Mouse (Mus musculus) frontal cortex, postnatal 14 days (tissue): Measurements from ENCODE around the gene Myh6.
"Not testable (repeated sequence)": the region's sequence is repeated elsewhere in the genome, so short reads cannot be mapped to it uniquely, and the experiment has no call there.

ENCODE experiments used
- DNase-seq, 2 experiments: peaks; one replicate each; pipeline ENCODE4 v3.0.0; 2022; ENCODE audit warnings: low spot score in 2 of 2

The Myh6 gene

DNA sequence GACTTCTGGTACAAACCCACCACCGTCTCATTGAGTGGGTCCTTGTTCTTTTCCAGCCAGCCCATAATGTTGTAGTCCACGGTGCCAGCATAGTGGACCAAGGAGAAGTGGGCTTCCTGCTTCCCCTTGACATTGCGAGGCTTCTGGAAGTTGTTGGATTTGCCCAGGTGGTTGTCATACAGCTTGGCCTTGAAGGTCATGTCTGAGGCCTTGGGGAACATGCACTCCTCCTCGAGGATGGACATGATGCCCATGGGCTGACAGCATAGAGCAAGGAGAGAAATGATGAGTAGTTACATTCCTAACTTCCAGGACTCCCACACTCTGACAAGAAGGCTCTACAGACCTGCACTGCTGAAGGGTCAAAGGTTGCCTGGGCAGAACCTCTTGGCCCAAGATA lies 8.2 kb downstream of the Myh6 start:
- DNase-seq, result no peak

DNA sequence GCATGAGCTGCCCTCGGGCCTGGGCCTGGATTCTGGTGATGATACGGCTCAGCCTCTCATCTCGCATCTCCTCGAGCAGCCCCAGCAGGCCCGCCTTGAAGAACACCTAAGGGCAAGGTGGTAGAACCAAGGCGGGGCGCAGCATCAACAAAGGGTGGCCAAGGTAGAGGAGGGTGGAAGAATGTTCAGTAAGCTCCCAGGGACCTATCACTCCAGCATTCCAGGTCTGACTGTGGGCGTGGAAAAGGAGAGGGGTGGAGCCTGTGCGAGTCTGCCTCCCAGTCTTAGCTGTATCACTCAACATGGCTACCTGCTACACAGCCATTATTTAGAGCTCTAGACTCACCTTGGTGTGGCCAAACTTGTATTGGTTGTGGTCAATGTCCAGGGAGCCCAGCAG lies 10.2 kb downstream of the Myh6 start:
- DNase-seq, result no peak

DNA sequence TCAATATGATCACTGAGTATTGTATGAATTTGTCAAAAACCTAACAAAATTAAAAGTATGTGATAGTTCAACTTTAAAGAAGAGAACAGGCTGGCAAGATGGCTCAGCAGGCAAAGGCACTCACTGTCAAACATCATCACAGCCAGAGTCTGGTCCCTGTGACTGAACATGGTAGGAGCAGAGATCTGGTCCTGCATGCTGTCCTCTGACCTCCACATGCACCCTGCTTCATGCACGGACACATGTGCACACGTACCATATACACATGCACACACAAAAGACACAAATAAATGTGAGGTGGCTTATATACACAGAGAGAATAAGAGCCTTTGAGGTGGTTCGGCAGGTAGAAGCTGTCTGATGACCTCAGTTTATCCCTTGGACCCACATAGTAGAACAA lies 11.2 kb downstream of the Myh6 start:
- DNase-seq, result no peak

DNA sequence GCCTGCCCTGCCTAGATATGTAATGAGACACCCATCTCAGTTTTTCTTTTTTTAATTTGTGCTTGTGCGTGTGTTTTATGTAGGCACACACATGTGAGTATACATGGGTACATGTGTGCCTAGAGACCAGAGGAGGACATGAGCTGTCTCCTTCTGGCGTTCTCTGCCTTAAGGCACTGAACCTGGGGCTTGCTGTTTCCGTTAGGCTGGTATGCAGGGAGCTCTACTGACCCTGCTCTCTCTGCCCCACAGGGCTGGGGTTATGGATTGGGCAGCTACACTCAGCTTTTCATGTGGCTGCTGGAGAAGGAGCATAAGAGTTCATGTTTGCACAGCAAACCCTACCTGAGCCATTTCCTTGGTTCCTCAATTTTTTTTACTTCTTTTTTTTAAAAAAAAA lies 12.3 kb downstream of the Myh6 start:
- no peak for DNase-seq

DNA sequence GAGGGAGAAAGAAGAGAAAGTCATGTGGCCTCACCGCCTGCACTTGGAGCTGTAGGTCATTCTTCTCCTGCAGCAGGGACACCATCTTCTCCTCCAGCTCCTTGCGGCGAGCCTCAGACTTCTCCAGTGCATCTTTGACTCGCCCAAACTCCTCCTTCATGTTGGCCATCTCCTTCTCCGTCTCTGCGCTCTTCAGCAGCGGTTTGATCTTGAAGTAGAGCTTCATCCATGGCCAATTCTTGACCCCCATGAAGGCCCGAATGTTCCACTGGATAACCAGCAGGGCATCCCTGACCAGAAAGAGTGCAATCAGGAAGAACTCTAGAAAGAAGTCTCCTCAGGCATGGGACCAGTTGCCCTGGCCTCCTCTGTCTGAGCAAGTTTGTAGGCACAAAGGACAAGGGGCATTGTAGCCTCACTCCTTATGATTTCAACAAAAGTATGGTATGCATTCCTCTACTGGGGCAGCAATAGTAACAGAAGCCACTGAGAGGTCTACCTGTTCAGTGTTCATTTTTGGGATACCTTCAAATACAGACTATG lies 13.0 kb downstream of the Myh6 start:
- DNase-seq, result no peak

DNA sequence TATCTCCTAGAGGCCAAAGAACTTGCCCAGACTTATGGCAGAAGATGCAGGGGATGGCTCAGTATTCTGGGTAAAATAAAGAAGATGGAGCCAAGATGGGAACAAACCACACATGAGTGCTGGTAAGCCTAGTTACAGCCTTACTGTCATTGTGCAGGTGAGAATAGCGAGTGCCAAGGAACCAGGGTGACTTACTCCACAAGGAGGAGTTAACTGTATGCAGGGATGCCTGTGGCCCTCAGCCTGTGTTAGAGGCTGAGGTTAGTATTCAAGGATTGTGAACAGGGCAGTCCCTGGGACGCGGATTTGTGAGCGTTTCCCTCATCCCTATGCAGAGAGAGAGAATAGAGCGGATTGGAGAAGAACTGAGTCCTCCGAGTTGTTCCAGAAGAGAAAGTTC lies 15.1 kb downstream of the Myh6 start:
- DNase-seq, result no peak

DNA sequence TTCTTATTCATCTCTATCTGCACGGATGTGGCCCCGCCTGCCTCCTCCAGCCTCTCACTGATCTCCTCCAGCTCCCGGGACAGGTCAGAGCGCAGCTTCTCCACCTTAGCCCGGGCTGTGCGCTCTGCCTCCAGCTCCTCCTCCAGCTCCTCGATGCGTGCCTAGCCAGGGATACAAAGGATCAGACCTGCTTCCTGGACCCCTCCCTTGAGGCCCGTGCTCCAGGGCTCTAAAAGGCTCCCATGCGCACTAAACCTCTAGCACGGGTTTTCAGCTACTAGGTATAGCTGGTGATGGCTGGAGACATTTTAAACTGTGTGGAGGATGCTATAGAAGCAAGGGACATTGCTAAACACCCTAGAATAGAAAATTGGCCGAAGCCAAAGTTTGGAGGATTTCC lies 16.2 kb downstream of the Myh6 start:
- DNase-seq, result no peak

DNA sequence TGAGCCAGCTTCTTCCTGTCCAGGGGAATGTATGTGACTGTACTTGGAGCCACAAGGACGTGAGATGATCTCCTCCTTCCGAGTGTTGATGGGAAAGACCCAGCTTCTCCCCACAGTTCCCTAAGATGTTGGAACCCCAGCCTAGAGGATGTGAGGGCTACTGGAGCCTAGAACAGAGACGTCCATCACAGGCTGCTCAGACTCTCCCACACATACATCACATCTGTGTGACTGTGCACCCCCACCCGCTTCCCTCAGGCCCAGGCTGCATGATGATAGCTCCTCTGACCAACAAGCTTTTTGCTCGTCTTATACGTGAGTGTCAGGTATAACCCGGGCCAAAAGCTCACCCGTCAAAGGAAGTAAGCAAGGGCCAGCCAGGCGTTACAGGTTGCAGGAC lies 17.9 kb downstream of the Myh6 start:
- no peak for DNase-seq

DNA sequence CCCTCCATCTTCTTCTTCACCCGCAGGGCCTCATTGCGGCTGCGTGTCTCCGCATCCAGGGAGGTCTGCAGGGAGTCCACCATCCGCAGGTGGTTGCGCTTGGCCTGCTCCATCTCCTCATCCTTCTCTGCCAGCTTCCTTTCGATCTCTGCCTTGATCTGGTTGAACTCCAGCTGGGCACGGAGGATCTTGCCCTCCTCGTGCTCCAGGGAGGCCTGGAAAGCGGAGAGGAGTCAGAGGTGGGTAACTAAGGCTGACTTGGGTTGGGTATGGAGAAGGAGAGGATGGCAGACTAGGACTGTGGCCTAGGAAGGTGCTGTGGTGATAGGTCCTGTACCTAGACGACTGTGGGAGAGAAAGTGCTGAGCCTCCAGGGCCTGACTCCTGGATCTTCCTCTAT lies 19.7 kb downstream of the Myh6 start:
- DNase-seq, result not testable (repeated sequence)

DNA sequence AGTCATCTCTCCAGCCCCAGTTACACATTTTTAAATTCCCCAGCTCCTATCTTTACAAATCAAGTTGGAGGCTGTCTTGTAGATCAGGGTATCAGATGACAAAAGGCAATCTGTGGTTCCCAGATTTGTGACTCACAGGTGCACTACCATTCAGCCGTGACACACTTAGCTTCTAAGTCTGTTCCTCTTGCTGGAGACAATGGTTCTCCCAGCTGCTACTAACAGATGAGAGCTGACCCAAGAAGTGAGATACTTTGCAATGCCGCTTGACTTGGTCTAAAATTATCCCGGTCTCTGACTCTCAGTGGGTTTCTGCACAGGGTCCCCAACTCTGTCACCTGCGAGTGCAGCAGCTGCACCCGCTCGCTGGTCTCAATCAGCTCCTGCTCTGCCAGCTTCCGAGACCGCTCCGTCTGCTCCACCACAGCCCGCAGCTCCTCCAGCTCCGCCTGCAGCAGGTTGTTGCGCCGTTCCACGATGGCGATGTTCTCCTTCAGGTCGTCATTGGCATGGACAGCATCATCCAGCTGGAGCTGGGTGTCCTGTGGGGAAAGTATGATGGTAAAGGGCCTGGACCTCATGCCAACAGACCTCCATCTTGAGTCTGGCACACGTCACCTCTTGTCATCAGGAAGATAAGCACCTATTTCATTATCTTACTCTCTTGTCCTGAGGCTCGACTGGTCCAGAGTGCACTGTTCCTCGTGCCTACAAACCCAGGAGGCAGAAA lies 20.6 kb downstream of the Myh6 start:
- DNase-seq, result no peak

DNA sequence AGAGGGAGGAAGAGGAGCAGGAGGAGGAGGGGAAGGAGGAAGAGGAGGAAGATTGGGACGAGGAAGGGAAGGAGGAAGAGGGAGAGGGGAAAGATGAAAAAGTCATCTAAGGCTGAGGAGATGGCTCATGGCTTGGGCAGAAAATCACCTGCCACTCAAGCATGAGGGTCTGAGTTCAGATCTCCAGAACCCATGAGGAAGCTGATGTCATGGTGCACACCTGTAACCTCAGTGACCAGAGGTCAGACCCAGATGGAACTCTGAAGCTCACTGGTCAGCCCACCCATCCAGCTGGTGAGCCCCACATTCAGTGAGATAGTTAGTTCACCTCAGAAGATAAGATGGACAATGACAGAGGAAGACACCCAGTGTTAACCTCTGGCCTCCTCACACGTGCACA lies 21.8 kb downstream of the Myh6 start:
- no peak for DNase-seq

DNA sequence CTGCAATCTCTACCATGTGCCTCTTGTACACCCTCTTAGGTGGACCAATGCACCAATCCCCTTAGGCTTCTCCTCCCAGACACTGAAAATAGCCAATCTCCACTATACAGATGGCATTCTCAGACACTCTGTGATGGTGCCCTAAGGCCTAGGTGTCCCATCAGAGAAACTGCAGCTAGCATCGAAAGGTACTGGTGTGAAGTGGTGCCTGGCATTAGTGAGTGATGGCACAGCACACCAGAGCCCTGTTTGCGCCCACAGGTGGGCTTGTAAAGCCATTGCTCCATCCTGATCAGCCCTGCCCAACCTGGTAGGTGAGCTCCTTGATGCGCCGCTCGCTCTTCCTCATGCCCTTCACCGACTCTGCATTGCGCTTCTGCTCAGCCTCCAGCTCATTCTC lies 22.8 kb downstream of the Myh6 start:
- no peak for DNase-seq

DNA sequence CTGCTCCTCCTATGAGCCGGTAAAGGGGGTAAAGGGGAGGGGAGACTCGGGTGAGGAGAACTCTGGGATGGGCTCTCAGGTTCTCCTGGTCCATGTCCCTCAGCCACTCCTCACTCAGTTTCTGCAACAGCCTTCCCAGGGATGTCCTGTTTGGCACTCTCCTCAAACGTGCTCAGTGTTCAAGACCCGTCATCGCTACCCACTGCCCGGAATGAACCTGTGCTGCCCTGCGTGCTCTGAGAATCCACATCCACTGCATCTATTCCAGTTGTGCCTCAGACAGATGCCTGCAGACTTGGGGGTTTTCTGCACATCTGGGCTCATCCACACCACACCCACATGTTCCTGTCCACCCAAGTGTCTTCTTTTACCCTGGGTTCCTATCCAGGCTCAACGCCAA lies 24.2 kb downstream of the Myh6 start:
- no peak for DNase-seq

DNA sequence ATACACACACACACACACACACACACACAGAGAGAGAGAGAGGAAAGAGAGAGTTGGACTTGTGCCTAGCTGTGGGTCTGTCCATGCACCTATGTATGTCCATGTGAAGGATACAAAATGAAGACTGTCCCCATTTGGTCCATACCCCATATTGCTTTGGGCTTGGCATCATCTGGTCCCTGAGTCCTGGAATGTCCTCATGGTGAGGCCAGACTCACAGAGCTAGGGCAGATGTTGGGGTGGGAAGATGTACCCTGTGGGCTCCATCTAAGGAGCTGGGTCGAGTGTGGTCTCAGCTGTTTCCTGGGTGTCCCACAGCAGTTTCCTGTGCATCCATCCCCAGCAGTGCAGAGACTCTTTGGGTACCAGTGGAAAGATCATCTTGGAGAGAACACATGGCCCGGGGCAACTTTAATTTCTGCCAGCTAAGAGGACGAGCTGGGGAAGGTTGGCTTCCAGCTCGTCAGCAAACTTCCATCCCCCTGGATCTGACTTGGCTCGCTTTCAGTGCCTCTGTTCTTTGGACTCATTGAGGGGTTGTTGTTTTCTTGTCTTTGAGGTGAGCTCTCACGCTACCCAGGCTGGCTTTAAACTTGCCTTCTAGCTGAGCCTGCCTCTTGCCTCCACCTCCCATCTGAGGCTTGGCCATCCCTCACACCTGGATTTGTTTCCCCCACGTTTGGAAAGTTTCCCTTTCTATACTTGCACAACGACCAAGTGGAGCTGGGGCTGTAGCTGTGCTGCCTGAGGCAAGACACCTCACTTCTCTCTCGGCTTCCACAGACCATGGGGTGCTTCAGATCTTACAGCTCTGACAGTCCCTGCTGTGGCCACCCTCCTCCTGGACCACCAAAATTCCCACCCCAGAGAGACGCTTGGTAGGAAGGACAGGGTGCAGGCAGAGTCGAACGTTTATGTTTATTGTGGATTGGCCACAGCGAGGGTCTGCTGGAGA lies 25.4 kb downstream of the Myh6 start:
- DNase-seq, result no peak

DNA sequence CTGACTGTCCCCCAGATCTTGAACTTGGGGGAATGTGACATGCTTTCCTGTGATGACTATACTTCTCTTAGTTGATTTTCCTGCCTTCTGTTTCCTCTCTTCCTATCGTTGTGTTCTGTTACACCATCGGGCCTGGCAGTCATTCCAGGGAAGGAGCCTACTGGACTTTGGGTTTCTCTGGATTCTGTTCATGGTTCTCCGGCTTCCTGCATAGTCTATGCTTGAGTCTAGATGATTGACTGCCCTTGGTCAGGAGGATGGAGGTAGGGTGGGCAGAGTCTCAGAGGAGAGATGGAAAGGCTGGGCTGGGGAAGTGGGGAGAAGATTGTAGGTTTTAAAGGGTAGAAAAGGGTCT lies 26.6 kb downstream of the Myh6 start:
- DNase-seq, result no peak

DNA sequence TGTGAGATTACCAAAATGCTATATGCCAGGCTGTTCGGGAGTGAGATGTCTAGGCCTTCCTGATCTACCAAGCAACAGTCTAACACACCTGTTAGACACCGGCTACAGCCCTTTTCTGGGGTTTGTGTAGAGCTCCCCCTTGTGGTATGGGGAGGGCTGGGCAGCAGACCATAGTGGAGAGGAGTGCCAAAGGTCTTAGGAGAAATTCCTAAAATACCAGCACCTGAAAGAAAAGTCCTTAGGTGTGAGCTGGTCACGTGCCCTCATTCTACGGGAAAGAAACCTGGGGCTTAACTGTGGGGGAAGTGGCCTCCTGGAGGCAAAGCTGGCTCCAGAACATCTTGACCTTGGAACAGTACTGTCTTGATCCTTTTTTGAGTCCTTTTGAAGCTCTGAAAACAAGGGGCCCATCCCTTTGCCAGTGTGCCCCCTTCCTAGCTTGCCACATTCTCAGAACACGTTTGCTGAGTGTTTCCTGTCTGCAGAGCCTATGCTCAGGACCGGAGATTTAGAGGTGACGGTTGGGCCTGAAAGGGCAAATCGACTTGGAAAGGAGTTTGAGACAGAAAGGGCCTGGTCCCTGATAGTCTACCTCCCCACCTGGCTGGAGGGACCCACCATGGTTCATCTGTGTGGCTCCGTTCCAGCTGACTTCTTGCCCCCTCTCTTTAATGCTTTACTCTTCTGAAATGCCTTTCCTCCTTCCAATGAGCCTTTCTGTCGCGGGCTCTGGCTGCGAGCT lies 27.1 kb downstream of the Myh6 start:
- no peak for DNase-seq

DNA sequence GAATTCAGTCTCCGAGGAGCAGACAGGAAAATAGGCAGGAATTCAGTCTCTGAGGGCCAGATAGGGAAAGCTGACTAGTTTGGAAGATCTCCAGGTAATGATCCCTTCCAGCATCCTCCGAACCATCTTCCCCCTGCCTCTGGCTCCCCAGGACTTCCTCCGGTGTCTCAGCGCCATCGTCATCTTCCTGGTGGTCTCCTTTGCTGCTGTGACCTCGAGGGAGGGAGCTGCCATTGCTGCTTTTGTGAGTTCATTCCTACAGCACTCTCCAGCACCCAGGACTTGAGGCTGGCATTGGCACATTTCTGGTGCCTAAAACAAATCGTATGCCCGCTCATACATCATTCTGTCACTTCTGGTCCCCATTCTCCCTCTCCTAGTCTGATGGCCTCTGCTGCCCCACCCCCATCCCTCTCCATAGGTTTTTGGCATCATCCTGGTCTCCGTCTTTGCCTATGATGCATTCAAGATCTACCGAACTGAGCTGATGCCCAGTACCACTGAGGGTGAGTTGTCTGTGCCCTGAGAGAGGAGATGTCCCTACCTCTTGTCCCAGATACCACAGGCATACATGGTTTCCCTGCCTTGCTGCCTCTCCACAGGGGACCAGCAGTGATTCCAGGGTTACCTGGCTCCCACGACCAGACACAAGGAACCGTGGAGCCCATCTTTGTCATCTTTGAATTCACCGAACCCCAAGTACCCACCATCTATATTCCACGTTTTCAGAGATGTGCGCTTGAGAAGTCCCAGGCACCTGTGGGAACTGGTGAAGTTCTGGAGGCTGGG lies 28.1 kb downstream of the Myh6 start:
- no peak for DNase-seq

DNA sequence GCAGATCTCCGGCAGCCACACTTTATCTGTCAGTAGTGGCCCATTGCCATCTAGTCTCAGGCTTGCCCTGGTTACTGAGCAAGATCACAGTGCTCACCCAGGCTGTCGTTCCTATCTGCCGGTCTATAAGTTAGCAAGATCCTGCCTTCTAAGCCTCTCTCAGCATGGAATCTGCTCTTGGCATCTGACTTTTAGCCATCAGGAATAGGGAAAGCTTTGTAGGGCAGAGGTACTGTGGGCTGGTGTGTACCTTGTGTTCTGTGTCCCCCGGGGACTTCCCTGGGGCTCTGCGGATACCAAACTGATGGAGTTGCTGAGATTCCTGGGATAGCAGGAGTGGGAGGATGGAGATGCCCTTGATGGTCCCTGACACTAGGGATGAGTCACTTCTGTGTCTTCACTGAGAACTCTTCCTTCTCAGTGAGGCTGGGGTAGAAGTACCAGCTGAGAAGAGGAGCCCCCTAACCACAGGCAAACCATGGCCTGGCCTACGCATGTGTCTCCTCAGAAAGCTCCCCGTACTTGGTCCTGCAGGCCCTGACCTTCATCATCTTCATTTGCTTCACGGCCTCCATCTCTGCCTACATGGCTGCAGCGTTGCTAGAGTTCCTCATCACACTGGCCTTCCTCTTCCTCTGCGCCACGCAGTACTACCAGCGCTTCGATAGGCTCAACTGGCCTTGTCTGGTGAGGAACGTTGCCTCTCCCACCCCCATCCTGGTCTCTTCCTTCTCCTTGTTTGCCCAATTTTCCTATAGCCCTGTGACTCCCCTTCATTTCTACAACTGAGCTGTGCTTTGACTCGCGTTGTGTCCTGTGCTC lies 29.2 kb downstream of the Myh6 start:
- DNase-seq, result no peak

DNA sequence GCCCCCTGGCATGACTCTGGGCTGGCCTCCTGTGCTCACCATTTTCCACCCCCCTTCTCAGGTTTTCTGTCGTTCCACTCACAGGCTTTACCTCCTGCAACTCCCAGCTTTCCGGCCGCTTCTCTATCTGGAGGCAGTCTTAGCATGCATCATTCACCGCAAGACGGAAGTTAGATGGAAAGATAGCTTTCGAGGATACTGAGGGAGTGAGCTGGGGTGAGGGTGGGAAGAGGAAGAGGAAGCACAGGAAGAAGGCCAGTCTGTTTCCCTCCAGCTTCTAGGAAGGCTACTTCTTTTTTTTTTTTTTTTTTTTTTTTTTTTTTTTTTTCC lies 29.9 kb downstream of the Myh6 start:
- no peak for DNase-seq

DNA sequence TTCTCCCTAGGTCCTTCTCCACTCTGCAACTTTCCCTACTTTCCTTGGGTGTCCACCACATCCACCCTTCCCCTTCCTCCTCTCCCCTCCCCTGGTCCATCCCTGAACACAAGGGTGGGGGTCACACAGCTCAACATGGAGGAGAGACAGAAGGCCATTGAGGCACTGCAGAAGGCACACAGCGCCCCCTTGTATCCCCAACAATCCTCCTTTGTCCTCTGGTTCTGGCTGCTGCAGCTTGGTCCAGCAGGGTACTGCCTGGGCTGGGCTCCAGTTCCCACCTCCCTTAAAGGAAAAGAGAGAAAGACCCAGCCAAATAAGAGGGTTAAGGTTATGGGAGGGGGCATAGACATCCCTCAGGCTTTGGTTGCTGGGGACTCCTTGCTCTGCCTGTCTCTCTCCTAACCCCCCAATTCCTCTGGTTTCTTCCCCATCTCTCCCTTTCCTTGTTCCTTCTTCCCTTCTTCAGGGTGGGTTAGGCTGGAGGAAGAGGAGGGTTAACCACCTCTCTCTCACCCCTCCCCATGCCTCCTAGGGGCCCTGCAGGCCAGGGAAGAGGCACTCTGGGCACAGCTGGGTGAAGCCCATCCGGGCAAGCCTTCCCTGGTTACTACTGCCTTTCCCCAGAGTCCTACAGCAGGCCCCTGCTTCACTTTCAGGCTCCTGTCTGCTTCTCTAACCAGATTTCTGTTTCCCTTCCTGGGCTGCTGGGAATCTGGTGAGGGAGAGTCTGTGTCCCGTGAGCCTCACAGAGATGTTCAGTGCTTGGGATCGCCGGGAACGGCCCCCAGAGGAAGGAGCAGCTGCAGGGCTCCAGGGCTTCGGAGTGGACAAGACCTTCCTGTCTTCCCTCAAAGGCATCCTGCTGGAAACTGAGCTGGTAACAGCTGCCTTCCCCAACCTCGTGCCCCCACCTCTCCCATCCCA lies 30.6 kb downstream of the Myh6 start, which contains the start of gene Cmtm5:
TSS of gene Cmtm5 (plus strand) at position 358 of the 927 bp plus-strand sequence.
- DNase-seq, result peak; percentile 52 to 72
